In genomic region chr7:28944756-28945415, GRCm38 (mm10) we compare ENCODE assay signal across 8 mouse cellular contexts. TPM values are rescaled to one million over a fixed set of nuclear protein-coding genes. Genes with fewer than 3 reads are reported as not detected.
DNase-seq lines count a peak whose midpoint lies in the region; ATAC-seq and TF ChIP-seq lines count a peak whose summit lies in the region.

No protein-coding gene starts in this region.

- H3K79me2 ChIP-seq in heart, adult 2 months (replicated peaks; ENCODE audit: control insufficient read depth, insufficient read depth, low read length), result peaks cover 2% of the 10 kb centered on the region; the same call in 1 of the 2 replicates

- ATAC-seq in hindbrain, postnatal 0 days, result no peak
- no peak for ATAC-seq in stomach, embryonic 15.5 days (ENCODE audit: insufficient read depth, low FRiP score, low read depth)

- TF ChIP-seq EP300 in heart, adult 2 months (IDR thresholded peaks at IDR 0.05; ENCODE audit: insufficient read depth, low read depth, low read length), result no peak

- no peaks in the 10 kb centered on the region for H3K27me3 ChIP-seq in heart, adult 2 months (ENCODE audit: control insufficient read depth, insufficient read depth, low read length)
- H3K27me3 ChIP-seq in spleen, adult 2 months (ENCODE audit: control insufficient read depth, insufficient read depth, low read length), result no peaks in the 10 kb centered on the region
- no peaks in the 10 kb centered on the region for H3K27me3 ChIP-seq in hindbrain, postnatal 0 days (ENCODE audit: insufficient read depth, low read length)
- no peaks in the 10 kb centered on the region for H3K27me3 ChIP-seq in stomach, embryonic 15.5 days (replicated peaks)

- peaks cover 56% of the 10 kb centered on the region for H3K36me3 ChIP-seq in heart, adult 2 months (ENCODE audit: control insufficient read depth, insufficient read depth, low read length)
- 0 out of 2 replicates have a peak, but pooled peaks cover 2% of the 10 kb centered on the region for H3K36me3 ChIP-seq in spleen, adult 2 months (ENCODE audit: control insufficient read depth, insufficient read depth, low read length)
- H3K36me3 ChIP-seq in hindbrain, postnatal 0 days (ENCODE audit: insufficient read depth, low read length), result no peaks in the 10 kb centered on the region
- no peaks in the 10 kb centered on the region for H3K36me3 ChIP-seq in stomach, embryonic 15.5 days

- H3K4me2 ChIP-seq in hindbrain, postnatal 0 days (ENCODE audit: low read depth, low read length), result no peak overlapping the region
- no peak overlapping the region; the same call in 1 of the 2 replicates for H3K4me2 ChIP-seq in stomach, embryonic 15.5 days

- intact Hi-C loops in heart, adult 2 months (cut with DNase I), result loop anchor here (1.0 kb wide), 1 partner anchor 14 kb away; no protein-coding TSS in a partner anchor

- H3K4me1 ChIP-seq in heart, adult 2 months (ENCODE audit: control insufficient read depth, insufficient read depth, low read length), result peaks cover 55% of the 10 kb centered on the region
- H3K4me1 ChIP-seq in spleen, adult 2 months (ENCODE audit: control insufficient read depth, insufficient read depth, insufficient read length), result peaks cover 16% of the 10 kb centered on the region
- H3K4me1 ChIP-seq in hindbrain, postnatal 0 days (ENCODE audit: insufficient read depth, low read length), result 0 out of 2 replicates have a peak, but pooled peaks cover 3% of the 10 kb centered on the region
- peaks cover 77% of the 10 kb centered on the region for H3K4me1 ChIP-seq in stomach, embryonic 15.5 days

- 23% methylated on average over 6 of the region's 6 CpGs for WGBS in heart, adult 2 months
- WGBS in spleen, adult 2 months, result 53% methylated on average over 6 of the region's 6 CpGs
- WGBS in hindbrain, postnatal 0 days, result 46% methylated on average over 6 of the region's 6 CpGs
- 51% methylated on average over 6 of the region's 6 CpGs for WGBS in stomach, embryonic 15.5 days

- TF ChIP-seq POLR2A in heart, adult 2 months (IDR thresholded peaks at IDR 0.05; ENCODE audit: insufficient read depth, low read depth, low read length), result no peak
- no peak for TF ChIP-seq POLR2A in spleen, adult 2 months (IDR thresholded peaks at IDR 0.05; ENCODE audit: low read depth, low read length)

- no peaks in the 10 kb centered on the region for H3K9me3 ChIP-seq in hindbrain, postnatal 0 days (ENCODE audit: low read length)
- no peaks in the 10 kb centered on the region for H3K9me3 ChIP-seq in stomach, embryonic 15.5 days

- H3K9ac ChIP-seq in heart, adult 2 months (ENCODE audit: low read depth, low read length), result peak overlapping the region; percentile 28; the same call in 1 of the 2 replicates
- H3K9ac ChIP-seq in hindbrain, postnatal 0 days (replicated peaks; ENCODE audit: low read length), result no peak overlapping the region
- H3K9ac ChIP-seq in stomach, embryonic 15.5 days, result no peak overlapping the region

- no peak overlapping the region for H3K4me3 ChIP-seq in heart, adult 2 months
- H3K4me3 ChIP-seq in spleen, adult 2 months (ENCODE audit: extremely low read depth, insufficient read depth, insufficient read length), result no peak overlapping the region
- no peak overlapping the region for H3K4me3 ChIP-seq in hindbrain, postnatal 0 days (ENCODE audit: low read length)
- H3K4me3 ChIP-seq in stomach, embryonic 15.5 days (replicated peaks), result no peak overlapping the region

- TF ChIP-seq CTCF in heart, adult 2 months (IDR thresholded peaks at IDR 0.05), result no peak
- TF ChIP-seq CTCF in spleen, adult 2 months (IDR thresholded peaks at IDR 0.05; ENCODE audit: extremely low read depth, insufficient read depth, insufficient read length, insufficient replicate concordance), result no peak
- TF ChIP-seq CTCF in hindbrain, postnatal 0 days (IDR thresholded peaks at IDR 0.05; ENCODE audit: low read depth), result no peak

- peak overlapping the region; percentile 91 for H3K27ac ChIP-seq in heart, adult 2 months
- peak overlapping the region; percentile 39; the same call in 1 of the 2 replicates for H3K27ac ChIP-seq in spleen, adult 2 months (ENCODE audit: insufficient read depth, low read length)
- H3K27ac ChIP-seq in hindbrain, postnatal 0 days, result peak overlapping the region; percentile 41
- H3K27ac ChIP-seq in stomach, embryonic 15.5 days, result peak overlapping the region; percentile 89

- no peak for DNase-seq in heart, adult 2 months
- no peak for DNase-seq in heart, adult 9 months (ENCODE audit: low spot score in 2 of 2)
- no peak for DNase-seq in spleen, adult 2 months (ENCODE audit: low read depth in 1 of 2, low spot score in 2 of 2)
- DNase-seq in spleen, postnatal 4 days (ENCODE audit: low spot score in 2 of 2), result no peak
- no peak for DNase-seq in hindbrain, postnatal 0 days (ENCODE audit: low spot score)
- DNase-seq in spleen, postnatal 36 days (ENCODE audit: low spot score in 2 of 2), result no peak
- DNase-seq in gastrocnemius, adult 8-10 months (ENCODE audit: low spot score in 2 of 2), result no peak

RNA-seq across cellular contexts. Expression of gene Actn4, which starts 17.3 kb away (rescaled TPM):
- total RNA-seq in heart, adult 2 months (2021), result 10 to 100 TPM; 66.1 to 85.7 TPM
- 123 and 132 TPM in 2 replicates for polyA plus RNA-seq in heart, adult 2 months (2012; rRNA removed)
- 156 and 192 TPM in 2 replicates for polyA plus RNA-seq in spleen, adult 2 months (2012; rRNA removed)
- total RNA-seq in hindbrain, postnatal 0 days (2014; rRNA removed), result 81.3 and 85.7 TPM in 2 replicates
- 114 and 115 TPM in 2 replicates for polyA plus RNA-seq in hindbrain, postnatal 0 days (2015; fragmentation: Nextera tagmentation; extraction: Ambion mirVana)
- polyA plus RNA-seq in stomach, embryonic 15.5 days (2015; fragmentation: Nextera tagmentation; extraction: Ambion mirVana), result 319 and 341 TPM in 2 replicates
- 10 to 100 TPM; 21.3 to 36.9 (median 28.2) TPM for total RNA-seq in gastrocnemius, adult 8-10 months (2022)

RNA-seq across cellular contexts. Expression of gene Eif3k, which starts 36.8 kb away (rescaled TPM):
- 100 to 1,000 TPM; 156 to 177 TPM for total RNA-seq in heart, adult 2 months (2021)
- polyA plus RNA-seq in heart, adult 2 months (2012; rRNA removed), result 221 and 283 TPM in 2 replicates
- 218 and 234 TPM in 2 replicates for polyA plus RNA-seq in spleen, adult 2 months (2012; rRNA removed)
- total RNA-seq in hindbrain, postnatal 0 days (2014; rRNA removed), result 347 and 472 TPM in 2 replicates
- 309 TPM in 2 replicates for polyA plus RNA-seq in hindbrain, postnatal 0 days (2015; fragmentation: Nextera tagmentation; extraction: Ambion mirVana)
- polyA plus RNA-seq in stomach, embryonic 15.5 days (2015; fragmentation: Nextera tagmentation; extraction: Ambion mirVana), result 370 and 373 TPM in 2 replicates
- total RNA-seq in gastrocnemius, adult 8-10 months (2022), result 100 to 1,000 TPM; 130 to 143 (median 134) TPM

RNA-seq across cellular contexts. Expression of gene Map4k1, which starts 37.0 kb away (rescaled TPM):
- 1 to 10 TPM in 1 of 2 experiments, under 1 TPM in 1; 0.91 to 1.1 TPM for total RNA-seq in heart, adult 2 months (2021)
- polyA plus RNA-seq in heart, adult 2 months (2012; rRNA removed), result 2.7 and 3.4 TPM in 2 replicates
- polyA plus RNA-seq in spleen, adult 2 months (2012; rRNA removed), result 174 and 236 TPM in 2 replicates
- total RNA-seq in hindbrain, postnatal 0 days (2014; rRNA removed), result 4.1 and 5.8 TPM in 2 replicates
- polyA plus RNA-seq in hindbrain, postnatal 0 days (2015; fragmentation: Nextera tagmentation; extraction: Ambion mirVana), result 12.5 and 15.0 TPM in 2 replicates
- polyA plus RNA-seq in stomach, embryonic 15.5 days (2015; fragmentation: Nextera tagmentation; extraction: Ambion mirVana), result 7.8 and 9.3 TPM in 2 replicates
- under 1 TPM; 0.22 to 0.82 (median 0.41) TPM for total RNA-seq in gastrocnemius, adult 8-10 months (2022)

Comparison
In these comparisons a context has a peak if more than half of its experiments do, and no peak if none do; other contexts are left out.
1. H3K27ac ChIP-seq: peak in every context shown above with its lines; median percentile 91 in heart, adult 2 months; 89 in stomach, embryonic 15.5 days; 41 in hindbrain, postnatal 0 days; 39 in spleen, adult 2 months.
2. RNA of gene Map4k1, which starts 37.0 kb away (polyA plus RNA-seq): 174 to 236 TPM in spleen, adult 2 months; 12.5 to 15.0 TPM in hindbrain, postnatal 0 days, 7.8 to 9.3 TPM in stomach, embryonic 15.5 days and 2.7 to 3.4 TPM in heart, adult 2 months; every median in the first group is over 10 times any median in the second.